Mouse (Mus musculus) liver, adult 2 months (tissue): ENCODE measurements around the gene Setd5. TPM values are rescaled to one million over a fixed set of nuclear protein-coding genes. Genes with fewer than 3 reads are reported as not detected.

Experiments used
- DNase-seq: peaks from one replicate; pipeline ENCODE4 v3.0.0-alpha.2; 2011; ENCODE audit warnings: low read depth, low spot score; ENCODE audit errors: extremely low read depth
- H3K27ac ChIP-seq: fragments of 200-500 bp; replicated peaks from 2 replicates; pipeline ENCODE4 v1.5.1; 2012; ENCODE audit warnings: low read depth, mild to moderate bottlenecking, control low read depth, inconsistent platforms, low read length; ENCODE audit not compliant: insufficient read depth
- H3K27me3 ChIP-seq: fragments of 200-500 bp; 2 replicates; pipeline ENCODE4 v1.6.1; 2012; ENCODE audit warnings: mild to moderate bottlenecking, moderate library complexity, low read length, inconsistent platforms; ENCODE audit not compliant: control insufficient read depth, insufficient read depth
- H3K36me3 ChIP-seq: fragments of 200-500 bp; 2 replicates; pipeline ENCODE4 v1.6.1; 2012; ENCODE audit warnings: low read length, inconsistent platforms; ENCODE audit not compliant: control insufficient read depth, insufficient read depth
- H3K4me1 ChIP-seq: fragments of 200-500 bp; 2 replicates; pipeline ENCODE4 v1.6.1; 2011; ENCODE audit warnings: low read length; ENCODE audit not compliant: control insufficient read depth, insufficient read depth
- H3K4me3 ChIP-seq: fragments of 200-500 bp; 2 replicates; pipeline ENCODE4 v1.5.1; 2011; ENCODE audit warnings: low read depth, mild to moderate bottlenecking, control low read depth, low read length, moderate library complexity; ENCODE audit not compliant: insufficient read depth
- H3K79me2 ChIP-seq: fragments of 200-500 bp; 2 replicates; pipeline ENCODE4 v1.6.1; 2012; ENCODE audit warnings: inconsistent platforms, mild to moderate bottlenecking, low read length, moderate library complexity; ENCODE audit not compliant: control insufficient read depth, insufficient read depth
- H3K9ac ChIP-seq: fragments of 200-500 bp; 2 replicates; pipeline ENCODE4 v1.6.1; 2012; ENCODE audit warnings: low read depth, mild to moderate bottlenecking, control low read depth, inconsistent platforms, low read length
- CTCF ChIP-seq: fragments of 200-500 bp; IDR thresholded peaks from 2 replicates; pipeline ENCODE4 v1.5.1; 2011; ENCODE audit warnings: low read depth, low read length, control low read depth
- POLR2A ChIP-seq: fragments of 200-500 bp; IDR thresholded peaks from 2 replicates; pipeline ENCODE4 v1.6.1; 2011; ENCODE audit warnings: low read length, control low read depth; ENCODE audit not compliant: insufficient read depth; ENCODE audit errors: extremely low read depth
- WGBS: fragments of 180-500 bp; shearing (Covaris S2); methylation state at CpG from one replicate; pipeline ENCODE4 v1.1.7; 2018; 5-methylcytosine and 5-hydroxymethylcytosine counted together
- polyA plus RNA-seq: library from polyadenylated mRNA; depleted of rRNA; stranded (reverse); fragments of >200 nt; gene quantifications from 2 replicates; pipeline ENCODE4 v1.2.3, GENCODE M21; 2012; rRNA removed
- total RNA-seq: library from RNA; depleted of rRNA; stranded (reverse); fragments of >200 nt; gene quantifications from 2 replicates; pipeline ENCODE4 v1.2.3, GENCODE M21; 2014; rRNA removed

Gene Setd5
- total and polyA plus RNA-seq, 2 experiments = 11.8 to 28.1 TPM

DNA sequence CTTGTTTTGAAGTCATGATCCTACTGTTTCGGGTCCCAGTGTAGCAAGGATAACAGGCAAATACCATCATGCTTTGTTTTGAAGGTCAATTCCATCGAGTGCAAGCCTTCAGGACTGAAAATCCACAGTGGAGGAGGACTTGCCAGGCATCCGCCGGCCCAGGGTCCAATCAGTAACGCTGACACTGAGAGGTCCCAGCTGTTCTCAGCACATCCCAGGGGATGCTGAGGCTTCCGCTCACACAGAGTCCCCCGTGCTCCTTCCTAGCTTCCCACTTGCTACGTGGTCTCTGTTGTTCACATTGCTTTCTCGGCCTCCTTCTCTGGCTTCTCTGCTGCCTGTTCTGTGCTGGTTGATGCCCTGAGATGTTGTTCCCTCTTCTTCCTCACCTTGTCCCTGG, 107.0 kb downstream of the Setd5 start:
- TF ChIP-seq CTCF = no peak
- no peak for TF ChIP-seq POLR2A
- WGBS = 74% methylated on average over 9 of the region's 9 CpGs
- H3K27ac ChIP-seq = no peak overlapping the region
- H3K36me3 ChIP-seq = no peaks in the 10 kb centered on the region
- H3K27me3 ChIP-seq = no peaks in the 10 kb centered on the region
- H3K79me2 ChIP-seq = no peaks in the 10 kb centered on the region
- no peaks in the 10 kb centered on the region for H3K4me1 ChIP-seq
- DNase-seq = no peak
- H3K4me3 ChIP-seq = no peak overlapping the region
- H3K9ac ChIP-seq = no peak overlapping the region

GRCm38 (mm10) chr6:113184866-113185525, 107.8 kb downstream of the Setd5 start:
- no peaks in the 10 kb centered on the region for H3K27me3 ChIP-seq
- H3K4me3 ChIP-seq = no peak overlapping the region
- DNase-seq = no peak
- H3K9ac ChIP-seq = no peak overlapping the region
- TF ChIP-seq CTCF (no peak), POLR2A (no peak)
- no peaks in the 10 kb centered on the region for H3K4me1 ChIP-seq
- 78% methylated on average over 21 of the region's 21 CpGs for WGBS
- no peaks in the 10 kb centered on the region for H3K79me2 ChIP-seq
- no peak overlapping the region for H3K27ac ChIP-seq
- no peaks in the 10 kb centered on the region for H3K36me3 ChIP-seq

- H3K36me3 ChIP-seq = no peaks in the 10 kb centered on the region
- H3K79me2 ChIP-seq = no peaks in the 10 kb centered on the region
- no peak overlapping the region for H3K9ac ChIP-seq
- no peak overlapping the region for H3K27ac ChIP-seq
- H3K4me3 ChIP-seq = no peak overlapping the region
- no peaks in the 10 kb centered on the region for H3K4me1 ChIP-seq
- TF ChIP-seq CTCF = no peak
- no peak for TF ChIP-seq POLR2A
- DNase-seq = no peak
- 7% methylated on average over 46 of the region's 46 CpGs for WGBS
- peaks cover 10% of the 10 kb centered on the region for H3K27me3 ChIP-seq
Measured at GRCm38 (mm10) chr6:113193765-113194460, 116.7 kb downstream of the Setd5 start.

DNA sequence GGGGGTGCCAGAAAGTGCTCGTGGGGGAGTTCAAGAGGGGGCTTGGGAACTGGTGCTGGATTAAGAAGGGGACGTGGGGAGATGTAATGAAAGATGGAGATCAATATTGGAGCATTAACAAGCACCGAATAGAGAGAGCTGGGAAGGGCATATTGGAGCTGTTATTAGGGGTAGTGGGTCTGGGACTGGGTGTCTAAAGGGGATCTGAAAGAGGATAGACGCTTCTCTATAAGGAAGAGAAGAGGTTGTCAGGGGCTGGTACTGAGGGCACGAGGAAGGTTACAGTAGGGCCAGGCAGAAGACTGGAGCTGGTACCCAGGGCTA, 117.3 kb downstream of the Setd5 start:
- 6% methylated on average over 5 of the region's 5 CpGs for WGBS
- TF ChIP-seq POLR2A (no peak), CTCF (no peak)
- Histone ChIP-seq H3K4me3 (no peak overlapping the region), H3K4me1 (no peaks in the 10 kb centered on the region), H3K79me2 (no peaks in the 10 kb centered on the region), H3K36me3 (no peaks in the 10 kb centered on the region), H3K27me3 (peaks cover 10% of the 10 kb centered on the region), H3K27ac (no peak overlapping the region), H3K9ac (no peak overlapping the region)
- no peak for DNase-seq

DNA sequence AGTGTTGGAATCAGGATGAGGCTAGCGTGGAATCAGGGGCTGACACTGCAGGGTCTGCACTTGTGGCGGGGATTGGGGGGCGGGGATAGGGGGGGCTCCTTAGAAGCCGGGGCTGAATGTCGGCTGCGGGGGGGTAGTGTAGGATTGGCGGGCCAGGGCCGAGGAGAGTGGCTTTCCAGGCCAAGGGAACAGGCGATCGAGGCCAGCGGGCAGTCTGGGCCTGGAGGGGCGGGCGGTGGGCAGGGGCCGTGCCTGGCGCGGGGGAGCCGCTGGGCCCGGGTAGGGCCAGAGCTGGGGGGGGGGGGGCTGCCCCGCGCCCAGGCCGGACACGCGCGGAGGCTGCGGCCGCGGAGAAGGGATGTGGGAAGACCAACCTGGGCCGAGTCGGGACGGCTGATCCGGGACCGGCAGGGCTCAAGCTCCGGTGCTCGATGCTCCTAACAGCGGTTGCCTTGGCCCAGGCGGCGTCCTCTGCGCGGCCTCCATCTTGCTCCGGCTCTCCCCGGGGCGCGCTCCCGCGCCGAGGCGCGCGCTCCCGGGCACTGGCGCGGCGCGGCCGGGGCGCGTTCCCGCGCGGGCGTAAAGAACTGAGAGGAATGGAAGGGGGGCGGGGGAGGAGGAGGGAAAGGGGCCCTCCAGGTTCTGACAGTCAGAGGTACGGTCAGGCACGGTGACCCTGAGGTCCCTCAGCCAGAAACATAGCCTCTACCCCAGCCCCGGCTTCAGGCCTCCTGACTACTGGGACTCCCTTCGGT, 117.9 kb downstream of the Setd5 start, which contains the start of gene Lhfpl4:
Gene Lhfpl4, minus strand, starts transcription at position 544 of the 755 bp plus-strand sequence.
- peak within 1 kb of the TSS; percentile 37; the same call in 1 of the 2 replicates for H3K4me3 ChIP-seq
- WGBS = 3% methylated on average over 50 of the region's 66 CpGs

GRCm38 (mm10) chr6:113195596-113195992, 118.4 kb downstream of the Setd5 start:
- H3K27me3 ChIP-seq = peaks cover 10% of the 10 kb centered on the region
- WGBS = 30% methylated on average over 9 of the region's 9 CpGs
- no peak overlapping the region for H3K9ac ChIP-seq
- H3K79me2 ChIP-seq = no peaks in the 10 kb centered on the region
- DNase-seq = no peak
- H3K36me3 ChIP-seq = no peaks in the 10 kb centered on the region
- TF ChIP-seq CTCF = no peak
- no peak for TF ChIP-seq POLR2A
- H3K27ac ChIP-seq = no peak overlapping the region
- H3K4me3 ChIP-seq = no peak overlapping the region
- H3K4me1 ChIP-seq = no peaks in the 10 kb centered on the region

More for the DNA sequence above, 117.9 kb downstream of the Setd5 start, which contains the start of gene Lhfpl4:
- Histone ChIP-seq H3K79me2 (no peaks in the 10 kb centered on the region), H3K27me3 (peaks cover 10% of the 10 kb centered on the region), H3K9ac (no peak within 1 kb of the TSS), H3K4me1 (no peaks in the 10 kb centered on the region), H3K36me3 (no peaks in the 10 kb centered on the region), H3K27ac (no peak within 1 kb of the TSS)
- no peak for DNase-seq
- TF ChIP-seq CTCF = no peak
- no peak for TF ChIP-seq POLR2A

Other genes starting within 250 kb of the Setd5 start
- gene Srgap3, start 130.1 kb upstream of the Setd5 start, total RNA-seq = 0.83 and 1.2 TPM in 2 replicates
- gene Srgap3, start 130.1 kb upstream of the Setd5 start, polyA plus RNA-seq = 0.69 and 1.5 TPM in 2 replicates
- 20.1 and 21.8 TPM in 2 replicates for gene Thumpd3, start 31.1 kb upstream of the Setd5 start, total RNA-seq
- gene Thumpd3, start 31.1 kb upstream of the Setd5 start, polyA plus RNA-seq = 5.3 and 6.3 TPM in 2 replicates
- 0.07 TPM in 1 of 2 replicates, not detected in the other for gene Lhfpl4, start 118.0 kb downstream of the Setd5 start, total RNA-seq
- gene Lhfpl4, start 118.0 kb downstream of the Setd5 start, polyA plus RNA-seq = 0.02 TPM in 1 of 2 replicates, not detected in the other
- 22.4 and 24.1 TPM in 2 replicates for gene Mtmr14, start 160.5 kb downstream of the Setd5 start, total RNA-seq
- 28.8 and 32.8 TPM in 2 replicates for gene Mtmr14, start 160.5 kb downstream of the Setd5 start, polyA plus RNA-seq
- gene Cpne9, start 204.9 kb downstream of the Setd5 start, total RNA-seq = not detected in 2 replicates
- gene Cpne9, start 204.9 kb downstream of the Setd5 start, polyA plus RNA-seq = not detected in 2 replicates
- 5.4 and 5.5 TPM in 2 replicates for gene Brpf1, start 229.8 kb downstream of the Setd5 start, total RNA-seq
- 6.7 and 10.2 TPM in 2 replicates for gene Brpf1, start 229.8 kb downstream of the Setd5 start, polyA plus RNA-seq
- gene Ogg1, start 249.6 kb downstream of the Setd5 start, total RNA-seq = 4.8 and 5.0 TPM in 2 replicates
- gene Ogg1, start 249.6 kb downstream of the Setd5 start, polyA plus RNA-seq = 9.2 and 10.4 TPM in 2 replicates